Mouse (Mus musculus): ENCODE results near the gene Myog. TPM values are rescaled to one million over a fixed set of nuclear protein-coding genes. Genes with fewer than 3 reads are reported as not detected.

The Myog gene
- total and polyA plus RNA-seq, 2 experiments from 2014 or later = 0.19 to 0.29 TPM

- 21% methylated on average over 5 of the region's 5 CpGs for WGBS
- no peaks in the 10 kb centered on the region for H3K36me3 ChIP-seq (ENCODE audit: insufficient read depth)
- H3K4me2 ChIP-seq (ENCODE audit: low read depth) = no peak overlapping the region
- no peaks in the 10 kb centered on the region for H3K4me1 ChIP-seq (ENCODE audit: insufficient read depth)
- no peak for ATAC-seq
- no peaks in the 10 kb centered on the region for H3K27me3 ChIP-seq (ENCODE audit: insufficient read depth, low read length)
- DNase-seq = no peak
- no peaks in the 10 kb centered on the region for H3K9me3 ChIP-seq (ENCODE audit: low read length)
- H3K4me3 ChIP-seq (ENCODE audit: low read depth, low read length) = no peak overlapping the region
- H3K27ac ChIP-seq (ENCODE audit: low read depth, low read length) = no peak overlapping the region
- no peak overlapping the region for H3K9ac ChIP-seq
- TF ChIP-seq CTCF (IDR thresholded peaks at IDR 0.05; ENCODE audit: low read depth) = no peak
These were observed 2.3 kb downstream of the Myog start for GRCm38 (mm10) chr1:134292073-134292472.

GRCm38 (mm10) chr1:134292601-134293000 is 2.8 kb downstream of the Myog start:
- no peak for TF ChIP-seq CTCF (IDR thresholded peaks at IDR 0.05; ENCODE audit: low read depth)
- Histone ChIP-seq H3K27ac (ENCODE audit: low read depth, low read length) (no peak overlapping the region), H3K4me3 (ENCODE audit: low read depth, low read length) (no peak overlapping the region), H3K9ac (no peak overlapping the region), H3K27me3 (ENCODE audit: insufficient read depth, low read length) (no peaks in the 10 kb centered on the region), H3K36me3 (ENCODE audit: insufficient read depth) (no peaks in the 10 kb centered on the region), H3K9me3 (ENCODE audit: low read length) (no peaks in the 10 kb centered on the region), H3K4me1 (ENCODE audit: insufficient read depth) (no peaks in the 10 kb centered on the region), H3K4me2 (ENCODE audit: low read depth) (no peak overlapping the region)
- ATAC-seq = no peak
- 39% methylated on average over 9 of the region's 9 CpGs for WGBS
- no peak for DNase-seq

GRCm38 (mm10) chr1:134293276-134293675 is 3.5 kb downstream of the Myog start:
- H3K4me1 ChIP-seq (ENCODE audit: insufficient read depth) = no peaks in the 10 kb centered on the region
- H3K9me3 ChIP-seq (ENCODE audit: low read length) = no peaks in the 10 kb centered on the region
- no peak for ATAC-seq
- H3K27me3 ChIP-seq (ENCODE audit: insufficient read depth, low read length) = no peaks in the 10 kb centered on the region; the same call in 1 of the 2 replicates
- DNase-seq = no peak
- WGBS = 92% methylated on average over 7 of the region's 7 CpGs
- no peak for TF ChIP-seq CTCF (IDR thresholded peaks at IDR 0.05; ENCODE audit: low read depth)
- no peaks in the 10 kb centered on the region; the same call in 1 of the 2 replicates for H3K36me3 ChIP-seq (ENCODE audit: insufficient read depth)
- no peak overlapping the region for H3K9ac ChIP-seq
- no peak overlapping the region for H3K4me3 ChIP-seq (ENCODE audit: low read depth, low read length)
- H3K4me2 ChIP-seq (ENCODE audit: low read depth) = no peak overlapping the region
- H3K27ac ChIP-seq (ENCODE audit: low read depth, low read length) = no peak overlapping the region

GRCm38 (mm10) chr1:134293738-134294604 is 4.2 kb downstream of the Myog start:
- no peaks in the 10 kb centered on the region for H3K9me3 ChIP-seq (ENCODE audit: low read length)
- DNase-seq = no peak
- no peaks in the 10 kb centered on the region for H3K4me1 ChIP-seq (ENCODE audit: insufficient read depth)
- H3K36me3 ChIP-seq (ENCODE audit: insufficient read depth) = peaks cover 4% of the 10 kb centered on the region; the same call in 1 of the 2 replicates
- H3K4me2 ChIP-seq (ENCODE audit: low read depth) = no peak overlapping the region
- no peak for TF ChIP-seq CTCF (IDR thresholded peaks at IDR 0.05; ENCODE audit: low read depth)
- no peak overlapping the region for H3K9ac ChIP-seq
- WGBS = 76% methylated on average over 3 of the region's 3 CpGs
- H3K27ac ChIP-seq (ENCODE audit: low read depth, low read length) = no peak overlapping the region
- H3K4me3 ChIP-seq (ENCODE audit: low read depth, low read length) = no peak overlapping the region
- H3K27me3 ChIP-seq (ENCODE audit: insufficient read depth, low read length) = no peaks in the 10 kb centered on the region; the same call in 1 of the 2 replicates
- no peak for ATAC-seq

GRCm38 (mm10) chr1:134297265-134297664 is 7.5 kb downstream of the Myog start:
- H3K27ac ChIP-seq (ENCODE audit: low read depth, low read length) = no peak overlapping the region
- peaks cover 4% of the 10 kb centered on the region; the same call in 1 of the 2 replicates for H3K36me3 ChIP-seq (ENCODE audit: insufficient read depth)
- no peak for ATAC-seq
- 72% methylated on average over 8 of the region's 8 CpGs for WGBS
- H3K4me3 ChIP-seq (ENCODE audit: low read depth, low read length) = no peak overlapping the region
- DNase-seq = no peak
- H3K9me3 ChIP-seq (ENCODE audit: low read length) = no peaks in the 10 kb centered on the region
- peaks cover 6% of the 10 kb centered on the region; the same call in 1 of the 2 replicates for H3K4me1 ChIP-seq (ENCODE audit: insufficient read depth)
- no peak overlapping the region for H3K4me2 ChIP-seq (ENCODE audit: low read depth)
- H3K9ac ChIP-seq = no peak overlapping the region
- TF ChIP-seq CTCF (IDR thresholded peaks at IDR 0.05; ENCODE audit: low read depth) = no peak
- peaks cover 8% of the 10 kb centered on the region for H3K27me3 ChIP-seq (ENCODE audit: insufficient read depth, low read length)

GRCm38 (mm10) chr1:134298636-134299411 is 9.0 kb downstream of the Myog start:
- Histone ChIP-seq H3K27me3 (ENCODE audit: insufficient read depth, low read length) (peaks cover 8% of the 10 kb centered on the region), H3K9ac (peak overlapping the region; percentile 46), H3K9me3 (ENCODE audit: low read length) (no peaks in the 10 kb centered on the region), H3K27ac (ENCODE audit: low read depth, low read length) (no peak overlapping the region), H3K4me1 (ENCODE audit: insufficient read depth) (peaks cover 6% of the 10 kb centered on the region; the same call in 1 of the 2 replicates), H3K4me2 (ENCODE audit: low read depth) (peak overlapping the region; percentile 83), H3K36me3 (ENCODE audit: insufficient read depth) (peaks cover 4% of the 10 kb centered on the region; the same call in 1 of the 2 replicates), H3K4me3 (ENCODE audit: low read depth, low read length) (peak overlapping the region; percentile 39)
- WGBS = 12% methylated on average over 40 of the region's 59 CpGs
- DNase-seq (peak; percentile 37), ATAC-seq (peak; percentile 72)
- TF ChIP-seq CTCF (IDR thresholded peaks at IDR 0.05; ENCODE audit: low read depth) = no peak

Measured in forebrain, postnatal 0 days (tissue).